Mouse (Mus musculus): ENCODE results near the gene Mex3b.

Gene Mex3b

DNA sequence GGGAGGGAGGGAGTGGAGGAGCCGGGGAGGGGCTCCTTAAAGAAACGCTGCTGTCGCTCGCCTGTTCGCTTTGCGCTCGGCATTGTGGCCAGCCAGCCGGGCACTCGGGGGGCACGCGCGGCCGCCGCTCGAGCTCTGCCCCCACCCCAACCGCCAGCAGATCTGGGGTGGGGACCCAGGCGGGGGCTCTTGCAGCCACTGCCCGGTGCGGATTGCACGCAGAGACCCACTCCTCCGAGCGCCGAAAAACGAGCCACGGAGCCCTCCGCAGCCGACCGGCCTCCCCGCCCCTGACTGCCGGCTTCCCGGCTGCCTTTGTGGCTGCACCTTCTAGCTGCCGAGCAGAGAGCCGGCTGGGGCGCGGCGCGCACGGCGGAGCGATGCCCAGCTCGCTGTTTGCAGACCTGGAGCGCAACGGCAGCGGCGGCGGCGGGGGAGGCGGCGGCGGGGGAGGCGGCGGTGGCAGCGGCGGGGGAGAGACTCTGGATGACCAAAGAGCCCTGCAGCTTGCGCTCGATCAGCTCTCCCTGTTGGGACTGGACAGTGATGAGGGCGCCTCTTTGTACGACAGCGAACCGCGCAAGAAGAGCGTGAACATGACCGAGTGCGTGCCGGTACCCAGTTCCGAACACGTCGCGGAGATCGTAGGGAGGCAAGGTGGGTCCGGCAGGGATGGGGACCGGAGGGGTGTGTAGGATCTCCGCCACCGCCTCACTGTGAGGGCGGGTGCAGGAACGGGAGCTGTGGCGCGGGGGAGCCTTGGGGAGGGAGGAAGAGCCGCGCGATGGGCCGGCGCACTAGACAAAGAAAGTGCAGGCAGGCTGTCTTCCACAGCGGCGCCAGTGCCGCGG is at the start of gene Mex3b:
TSS of gene Mex3b (plus strand) at position 63 of the 851 bp plus-strand sequence.
- DNase-seq: peak; percentile 72 to 74

DNA sequence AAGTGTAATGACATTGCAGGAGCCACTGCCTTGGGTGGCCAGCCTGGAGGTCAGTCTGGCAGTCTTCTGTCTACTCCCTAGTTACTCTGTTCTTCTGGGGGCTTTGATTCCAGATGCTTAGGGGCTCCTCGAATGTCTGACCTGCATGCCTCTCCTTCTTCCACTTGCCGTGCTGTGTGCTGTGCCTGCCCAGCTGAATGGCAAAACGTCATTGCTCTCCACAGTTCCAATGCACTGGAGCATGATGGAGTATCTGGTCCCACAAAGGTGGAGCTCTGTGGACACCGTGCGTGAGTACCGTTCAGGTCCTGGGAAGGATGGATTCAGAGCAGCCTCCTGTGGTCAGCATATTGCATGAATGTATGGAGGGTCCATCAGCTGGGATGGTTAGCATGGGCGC is 47.6 kb upstream of the Mex3b start:
- DNase-seq: no peak

DNA sequence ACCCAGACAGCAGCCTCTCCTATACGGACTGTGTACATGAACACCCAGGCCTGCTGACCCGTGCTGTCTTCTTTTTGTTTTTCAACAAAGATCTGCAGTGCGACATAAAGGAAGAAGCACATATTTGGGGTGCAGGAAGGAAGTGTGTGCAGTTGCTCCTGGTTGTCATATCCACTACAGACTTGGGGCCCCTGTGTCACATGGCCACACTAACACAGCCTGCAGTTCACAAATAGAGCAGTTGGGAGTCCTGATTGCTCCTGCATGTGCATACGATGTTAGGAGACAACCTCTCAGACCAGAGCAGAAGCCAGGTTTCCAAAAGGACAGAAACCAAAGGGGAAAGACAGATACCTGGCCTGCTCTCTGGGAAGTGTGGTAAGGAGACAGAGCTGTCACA is 46.5 kb upstream of the Mex3b start:
- DNase-seq: no peak

DNA sequence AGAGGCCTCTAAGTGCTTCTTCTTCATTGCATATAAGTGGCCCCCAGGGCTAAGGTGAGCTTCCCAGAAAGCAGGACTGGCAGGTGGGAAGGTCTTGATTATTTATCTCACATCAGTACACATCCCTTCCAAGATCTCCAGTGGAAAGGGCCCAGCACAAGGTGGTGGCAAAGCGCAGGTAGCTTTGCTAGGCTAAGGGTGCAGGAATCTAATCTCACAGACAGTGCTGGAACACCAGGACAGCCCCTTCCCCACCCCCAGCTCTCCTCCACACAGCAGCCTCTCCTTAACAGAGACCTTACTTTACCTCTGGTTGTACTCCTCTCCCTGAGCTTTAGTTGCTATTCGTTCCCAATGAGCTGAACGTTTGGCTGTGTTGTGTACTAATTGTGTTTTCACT is 45.6 kb upstream of the Mex3b start:
- no peak for DNase-seq

DNA sequence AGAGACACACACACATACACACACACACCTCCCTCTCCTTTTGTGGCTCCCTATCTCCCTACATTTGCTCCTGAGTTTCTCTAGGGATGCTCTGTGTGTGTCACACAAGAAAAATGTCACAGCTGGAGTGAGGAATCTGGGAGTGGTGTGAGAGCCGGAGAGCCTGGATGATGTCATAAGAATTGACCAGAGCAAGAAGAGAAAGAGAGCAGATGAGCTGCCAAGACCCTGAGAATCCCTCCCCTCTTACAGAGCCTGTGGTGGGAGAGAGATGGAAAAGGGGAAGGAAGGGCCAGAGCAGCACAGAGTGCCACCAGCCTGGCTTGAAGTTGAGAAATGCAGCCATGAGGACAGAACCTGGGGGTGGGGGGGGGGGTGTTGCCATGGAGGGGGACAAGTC is 44.6 kb upstream of the Mex3b start:
- DNase-seq: peak; percentile 23 to 51

DNA sequence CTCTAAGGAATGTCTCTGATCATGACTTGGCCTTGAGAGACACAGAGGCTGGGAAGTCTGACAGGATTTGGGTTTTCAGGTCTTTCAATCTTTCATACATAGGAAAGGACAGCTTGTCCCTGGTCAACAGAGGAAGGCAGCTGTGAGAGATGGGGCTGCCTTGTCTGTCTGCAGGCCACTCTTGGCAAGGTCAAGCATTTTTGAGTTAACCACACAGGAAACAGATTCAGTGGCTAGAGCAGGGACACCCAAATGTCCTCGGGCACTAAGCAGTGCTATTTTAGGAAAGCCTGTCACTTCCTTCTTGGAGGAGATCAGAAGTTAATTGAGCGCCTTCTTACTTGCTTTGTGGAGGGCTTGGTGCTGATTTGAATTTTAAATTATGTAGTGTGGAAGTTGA is 38.9 kb upstream of the Mex3b start:
- DNase-seq: peak in 1 of 2 experiments; percentile 41

DNA sequence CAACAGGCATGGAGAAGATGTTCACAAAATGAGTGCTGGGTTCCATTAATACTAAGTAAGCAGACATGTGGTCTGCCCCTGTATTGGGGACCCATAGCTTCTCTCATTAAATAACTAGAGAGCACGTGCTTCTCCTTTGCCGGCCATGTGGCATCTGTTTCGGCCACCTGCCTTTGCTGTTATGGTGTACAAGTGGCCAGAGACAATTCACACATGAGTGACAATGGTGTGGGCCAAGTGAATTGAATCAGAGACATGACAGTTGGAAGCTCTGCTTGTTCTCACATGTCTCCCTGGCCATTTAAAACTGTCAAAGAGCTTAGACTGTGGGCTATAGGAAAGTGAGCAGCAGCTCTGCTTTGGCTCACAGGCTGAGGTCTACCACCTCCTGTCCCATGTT is 37.6 kb upstream of the Mex3b start:
- DNase-seq: no peak

DNA sequence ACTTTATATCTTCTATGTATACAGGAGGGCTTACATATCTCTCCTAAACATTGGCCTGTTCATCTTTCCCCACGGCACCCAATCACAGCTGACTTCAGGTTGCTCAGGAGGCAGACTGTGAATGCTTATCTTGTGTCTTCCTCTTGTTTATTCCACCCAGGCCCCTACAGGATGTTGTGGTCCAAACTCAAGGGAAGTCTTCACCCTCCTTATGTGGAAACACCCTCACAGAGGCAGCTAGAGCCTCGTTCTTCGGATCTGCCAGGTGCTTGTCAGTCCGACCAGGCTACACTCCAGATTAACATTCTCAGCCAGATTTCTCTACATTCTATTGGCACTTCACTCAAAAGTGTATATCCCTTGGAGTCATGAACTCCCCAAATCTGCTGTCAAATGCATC is 32.7 kb upstream of the Mex3b start:
- DNase-seq: no peak

DNA sequence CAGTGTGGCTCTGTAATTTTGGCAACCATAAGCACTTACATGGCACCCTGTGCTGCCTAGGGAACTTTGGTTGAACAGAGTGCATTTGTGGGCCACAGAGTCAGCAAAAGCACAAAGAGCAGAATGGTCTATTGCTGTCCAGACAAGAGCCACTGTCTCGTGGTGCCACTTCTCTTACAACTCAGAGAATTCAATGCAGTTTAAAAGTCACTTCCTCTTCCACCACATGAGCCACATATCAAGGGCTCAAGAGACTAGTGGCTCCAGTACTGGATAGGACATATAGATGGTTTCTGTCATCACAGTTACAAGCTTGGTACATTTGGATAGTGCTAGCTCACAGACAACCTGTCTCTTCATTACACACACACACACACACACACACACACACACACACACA is 28.7 kb upstream of the Mex3b start:
- no peak for DNase-seq

DNA sequence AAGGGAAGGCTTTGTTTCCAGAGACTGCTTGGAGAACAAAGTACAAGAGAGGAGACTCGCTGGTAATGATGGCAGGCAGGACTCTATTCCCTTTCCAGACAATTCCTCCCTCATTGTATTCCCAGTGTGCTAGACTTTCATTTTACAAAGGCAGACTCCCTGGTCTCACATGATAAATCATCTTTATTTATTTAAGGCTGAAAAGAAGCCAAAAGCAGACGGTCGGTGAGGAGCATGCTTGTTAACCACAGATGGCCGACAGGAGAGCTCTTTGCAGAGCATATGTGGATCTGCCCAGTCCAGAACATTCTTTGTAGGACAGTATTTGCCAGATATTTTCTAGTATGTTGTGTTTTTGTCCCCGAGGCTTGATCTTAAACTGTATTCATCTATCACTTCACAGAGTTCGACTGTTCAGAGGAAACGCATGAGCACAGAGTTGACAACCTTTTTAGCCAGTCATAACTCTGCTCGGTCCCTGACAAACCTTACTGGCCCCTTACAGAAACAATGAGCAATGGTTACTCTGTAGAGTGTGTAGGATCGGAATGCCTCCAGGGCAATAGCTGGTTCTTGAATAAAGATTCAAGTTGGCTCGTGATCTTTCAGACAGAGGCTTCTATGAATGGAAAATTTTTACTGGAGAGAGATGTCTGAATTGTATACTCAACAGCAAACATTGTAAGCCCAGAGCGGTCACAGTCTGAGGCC is 28.0 kb upstream of the Mex3b start:
- no peak for DNase-seq

DNA sequence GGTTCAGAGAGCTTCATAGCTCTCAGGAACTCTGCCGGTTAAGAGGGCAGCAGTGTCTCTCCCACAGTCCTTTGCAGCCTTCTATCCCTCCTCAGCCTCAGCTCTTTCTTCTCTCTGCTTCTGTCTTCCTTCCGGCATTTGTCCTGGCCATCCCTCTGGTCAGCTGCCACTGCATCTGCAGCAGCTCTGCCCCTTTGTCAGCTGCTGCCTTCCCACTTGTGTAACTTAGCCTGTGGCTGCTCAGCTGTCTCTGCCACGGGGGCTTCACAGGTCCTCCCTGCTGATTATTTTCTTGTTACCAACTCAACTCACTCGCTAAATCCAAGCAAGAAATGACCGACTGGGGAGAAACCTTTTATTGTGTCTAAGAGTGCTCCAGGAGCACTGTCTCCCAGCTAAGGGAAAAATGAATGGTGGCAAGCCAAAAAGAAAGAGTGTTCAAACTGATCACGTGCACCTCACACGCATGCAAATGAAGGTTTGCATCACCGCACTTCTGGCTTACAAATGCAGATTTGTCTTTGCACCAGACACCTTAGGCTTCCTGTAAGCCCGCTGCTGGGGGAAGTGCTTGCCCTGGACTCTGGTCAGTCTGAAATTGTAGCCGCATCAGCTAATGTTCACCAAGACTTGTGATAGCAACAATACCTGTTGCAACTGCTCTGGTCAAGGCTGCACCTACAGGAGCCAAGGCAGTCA is 24.8 kb upstream of the Mex3b start:
- no peak for DNase-seq

DNA sequence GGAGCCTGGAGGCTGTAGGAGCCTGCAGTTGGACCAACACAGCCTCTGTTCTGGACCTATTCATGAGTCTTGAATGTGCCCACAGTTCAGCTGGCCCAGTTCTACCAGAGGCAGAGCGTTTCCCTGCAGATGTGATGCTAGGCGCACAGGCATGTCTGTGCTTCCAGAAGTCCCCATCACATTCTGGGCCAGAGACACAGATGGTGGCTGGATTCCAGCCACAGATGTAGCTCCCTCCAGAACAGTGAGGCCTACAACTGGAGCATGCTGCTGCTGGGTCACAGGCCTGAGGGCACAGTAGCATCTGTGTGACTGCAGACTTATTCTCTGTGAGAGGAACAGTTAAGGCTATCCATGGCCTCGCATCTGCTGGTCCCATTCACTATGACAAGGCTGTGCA is 16.4 kb upstream of the Mex3b start:
- DNase-seq: no peak

DNA sequence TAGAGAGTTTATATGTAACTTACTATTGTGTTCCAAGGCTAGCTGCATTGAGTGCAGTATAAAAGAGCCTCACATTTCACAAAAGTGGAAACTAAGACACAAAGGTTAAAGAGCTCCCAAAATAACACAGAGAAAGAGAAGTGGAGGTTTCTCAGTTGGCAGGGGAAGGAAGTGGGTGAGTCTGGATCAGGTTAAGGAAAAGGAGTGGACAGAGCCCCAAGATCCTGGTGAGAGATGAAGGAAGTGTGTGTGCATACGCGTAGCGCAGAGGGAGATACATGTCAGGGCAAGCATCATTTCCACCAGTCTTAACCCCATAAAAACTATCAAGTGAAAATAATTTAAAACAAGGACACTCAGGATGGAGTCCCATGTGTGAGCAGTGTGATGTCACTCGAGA is 15.5 kb upstream of the Mex3b start:
- DNase-seq: no peak

DNA sequence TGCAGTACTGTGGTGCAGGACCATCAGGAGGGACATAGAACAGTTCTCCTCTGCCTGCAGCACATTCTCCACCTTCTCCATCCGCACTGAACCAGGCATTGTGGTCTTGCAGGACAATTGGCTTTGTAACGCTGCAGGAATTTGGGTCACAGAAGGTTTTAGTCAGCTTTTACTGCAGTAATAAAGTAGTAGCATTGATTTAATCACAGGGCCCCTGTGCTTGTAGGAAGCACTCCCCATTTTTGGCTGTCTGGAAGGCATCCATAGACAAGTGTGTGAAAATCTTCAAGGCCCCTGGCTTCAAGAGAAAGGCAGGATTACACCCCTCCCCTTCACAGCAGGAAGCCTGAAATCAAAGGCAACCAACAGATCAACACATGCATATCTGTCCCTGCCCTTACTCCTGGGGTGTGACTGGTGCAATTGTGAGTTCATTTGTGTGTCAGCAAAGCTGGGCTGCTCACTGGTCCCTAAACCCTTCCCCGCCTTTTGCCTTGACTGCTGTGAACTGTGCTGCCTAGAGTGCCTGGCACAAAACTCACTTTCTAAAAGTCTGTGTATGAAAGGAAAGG is 12.9 kb upstream of the Mex3b start:
- DNase-seq: no peak

DNA sequence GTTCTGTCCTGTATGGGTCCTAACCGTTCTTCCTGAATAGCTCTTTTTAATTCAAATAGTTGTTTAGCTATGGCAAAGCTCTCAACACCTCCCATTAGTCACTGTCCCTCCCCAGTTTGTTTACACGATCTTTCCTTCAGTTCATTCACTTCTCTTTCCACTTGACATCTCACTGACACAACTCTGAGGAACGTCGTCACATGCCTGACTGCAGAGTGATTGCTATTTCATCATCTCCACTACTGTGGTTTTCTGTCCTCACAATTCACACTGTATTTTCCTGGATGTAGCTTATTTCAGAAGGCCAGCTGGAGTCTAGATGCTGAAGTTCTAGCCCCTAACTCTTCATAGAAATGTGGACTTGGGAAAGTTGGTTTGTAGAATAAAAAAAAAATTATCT is 8.5 kb upstream of the Mex3b start:
- DNase-seq: no peak

DNA sequence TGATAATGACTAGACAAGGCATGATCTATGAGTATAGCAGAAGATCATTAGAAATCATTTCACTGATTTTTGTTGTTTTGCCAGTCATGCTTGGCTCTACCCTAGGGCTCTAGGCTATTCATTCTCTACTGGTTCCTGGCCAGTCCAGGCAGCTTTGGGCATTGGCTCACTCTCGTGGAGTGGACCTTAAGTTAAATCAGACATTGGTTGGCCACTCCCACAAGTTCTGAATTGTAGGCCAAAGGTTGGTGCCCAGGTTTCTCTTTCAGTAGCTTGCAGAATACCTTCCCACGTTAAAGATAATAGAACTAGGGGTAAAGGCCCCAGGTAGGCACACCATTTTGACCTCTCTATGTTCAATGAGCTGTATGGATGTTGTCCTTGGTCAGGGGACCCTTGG is 6.5 kb upstream of the Mex3b start:
- no peak for DNase-seq

DNA sequence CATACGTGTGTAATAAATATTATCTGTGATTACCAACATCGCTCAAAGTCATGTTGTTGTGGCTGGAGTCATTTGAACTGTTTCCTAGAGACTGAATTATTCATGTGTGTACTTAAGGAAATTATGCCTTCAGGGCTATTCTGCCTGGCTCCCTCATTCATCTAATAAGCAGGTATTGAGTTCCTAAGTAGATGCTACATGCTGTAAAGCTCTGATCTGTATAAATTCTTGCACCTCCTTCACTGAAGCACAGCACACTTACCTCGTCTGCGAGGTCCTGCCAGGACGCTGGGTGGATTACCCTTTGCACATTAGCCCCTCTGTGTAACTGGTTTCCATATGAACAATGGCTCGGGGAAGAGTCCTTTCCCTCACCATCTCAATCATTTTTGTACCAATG is 3.8 kb upstream of the Mex3b start:
- no peak for DNase-seq

DNA sequence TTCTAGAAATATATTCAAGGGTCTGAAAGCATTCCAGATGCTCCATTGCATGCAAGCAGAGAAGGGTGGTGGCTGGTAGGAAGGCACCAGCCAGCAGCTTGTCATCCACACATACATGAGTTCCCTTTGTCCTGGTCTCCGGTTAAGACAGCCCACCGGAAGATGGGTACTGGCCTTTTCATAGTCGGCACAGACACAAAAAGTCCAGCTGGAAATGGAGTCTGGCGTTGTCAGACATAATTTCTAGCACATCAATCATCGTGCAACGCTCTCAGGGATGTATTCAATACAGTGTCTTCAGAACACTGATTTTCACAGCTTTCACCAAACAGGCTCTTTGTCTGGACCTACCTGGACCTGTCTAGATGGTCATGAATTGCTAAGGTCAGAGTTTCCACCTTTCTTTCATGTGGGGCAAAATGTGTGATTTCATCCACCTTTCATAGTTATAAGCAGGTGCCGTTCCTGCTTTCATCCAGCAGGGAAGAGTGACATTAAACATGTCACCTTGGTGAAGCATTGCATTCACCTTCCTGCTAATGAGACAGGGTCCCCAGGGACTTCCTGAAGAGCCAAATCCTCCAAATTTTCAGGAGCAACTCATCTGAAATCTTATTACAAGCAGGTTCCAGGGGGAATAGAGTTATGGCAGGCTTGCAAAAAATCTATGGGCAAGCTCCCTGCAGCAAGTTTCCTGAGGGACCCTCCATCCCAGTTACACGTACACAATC is 2.7 kb upstream of the Mex3b start:
- peak in 1 of 2 experiments; percentile 34 for DNase-seq

DNA sequence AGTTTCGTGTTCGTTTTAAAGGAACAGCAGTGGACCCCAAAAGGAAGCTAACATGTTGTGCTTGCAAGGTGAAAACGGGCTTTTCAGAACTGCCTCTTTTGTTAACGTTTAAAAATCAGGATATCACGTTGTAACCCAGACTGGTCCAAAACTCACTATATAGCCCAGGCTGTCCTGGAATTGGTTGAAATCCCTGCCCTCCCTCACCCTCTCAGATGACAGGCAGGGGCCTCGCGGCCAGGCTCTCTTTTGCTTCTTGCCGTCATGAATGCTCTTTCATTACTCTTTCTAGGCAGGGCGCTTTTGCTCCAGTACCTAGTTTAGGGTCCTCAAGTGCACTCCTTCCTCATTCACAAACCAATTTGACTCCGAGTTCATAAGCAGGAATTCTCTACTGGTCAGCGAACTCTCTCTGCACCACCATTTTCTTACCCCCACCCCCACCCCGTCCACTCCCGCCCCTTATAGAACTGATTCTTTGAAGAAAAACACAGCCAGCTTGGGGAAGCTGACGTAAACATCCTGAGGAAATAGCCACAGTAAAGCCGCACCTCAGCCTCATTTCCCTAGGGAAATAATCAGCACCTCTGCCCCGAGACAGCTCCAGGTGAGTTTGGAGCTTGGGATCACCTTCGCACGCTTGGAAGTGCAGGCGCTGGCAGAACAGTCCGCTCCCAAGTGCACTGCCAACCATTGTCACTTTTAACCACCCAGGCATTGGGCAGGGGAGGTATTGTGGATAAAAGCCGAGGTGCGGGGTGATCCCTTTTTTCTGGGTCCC is 2.0 kb upstream of the Mex3b start:
- peak in 1 of 2 experiments; percentile 23 for DNase-seq

DNA sequence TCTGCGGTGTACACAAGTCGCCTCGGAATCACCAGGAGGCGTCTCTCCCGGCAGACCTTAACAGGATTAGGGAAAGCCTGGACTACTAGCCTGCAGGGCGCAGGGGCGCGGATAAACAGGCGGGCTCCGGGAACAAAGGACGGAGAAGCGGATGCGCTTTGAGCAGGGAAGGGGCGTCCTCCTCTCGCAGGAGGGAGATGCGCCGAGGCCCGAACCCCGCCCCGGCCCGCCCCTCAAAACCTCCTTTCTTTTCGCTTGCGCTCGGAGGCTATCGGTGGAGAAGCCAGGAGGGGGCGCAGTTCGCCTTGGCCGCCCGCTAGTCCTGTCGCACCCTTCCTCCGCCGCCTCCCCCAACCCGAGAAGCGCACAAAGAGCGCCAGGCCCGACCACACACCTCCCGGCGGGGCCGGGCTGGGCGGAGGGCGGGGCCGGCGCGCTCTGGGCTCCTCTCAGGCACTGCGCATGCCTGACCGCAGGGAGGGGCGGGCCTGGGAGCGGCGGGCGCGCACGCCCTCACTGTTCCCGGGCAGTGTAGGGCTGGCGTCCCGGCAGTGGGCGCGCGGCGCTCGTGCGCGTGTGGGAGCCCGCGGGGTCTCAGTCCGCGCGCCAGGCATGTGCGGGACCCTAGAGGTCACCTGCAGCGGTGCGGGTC is 1.2 kb upstream of the Mex3b start:
- peak; percentile 99 to 100 for DNase-seq

Data from lung, postnatal 4 days (tissue).